Comparison of ENCODE assay signal across 8 mouse cellular contexts in genomic region chr14:32165278-32166061, GRCm38 (mm10). TPM values are rescaled to one million over a fixed set of nuclear protein-coding genes. Genes with fewer than 3 reads are reported as not detected.
DNase-seq lines count a peak whose midpoint lies in the region; ATAC-seq lines count a peak whose summit lies in the region.

No protein-coding gene starts in this region.

- H3K27me3 ChIP-seq in hindbrain, embryonic 11.5 days (ENCODE audit: control insufficient read depth, insufficient read depth, low read length), result no peaks in the 10 kb centered on the region

- ATAC-seq in frontal cortex, adult (ENCODE audit: low TSS enrichment), result peak; percentile 27; the same call in 1 of the 2 replicates
- ATAC-seq in hindbrain, embryonic 11.5 days (ENCODE audit: low FRiP score), result no peak

- H3K9me3 ChIP-seq in hindbrain, embryonic 11.5 days (ENCODE audit: control insufficient read depth, low read length), result no peaks in the 10 kb centered on the region

- H3K36me3 ChIP-seq in hindbrain, embryonic 11.5 days (ENCODE audit: control insufficient read depth, insufficient read depth, low read length), result no peaks in the 10 kb centered on the region

- H3K4me3 ChIP-seq in hindbrain, embryonic 11.5 days (ENCODE audit: low read depth, low read length), result peak overlapping the region; percentile 48

- H3K27ac ChIP-seq in hindbrain, embryonic 11.5 days (ENCODE audit: low read depth, low read length), result 0 out of 2 replicates have a peak overlapping the region, but pooled peaks have one; percentile 10

- 1% methylated on average over 42 of the region's 42 CpGs for WGBS in hindbrain, embryonic 11.5 days

- DNase-seq in Muller cell, postnatal 12 days (ENCODE audit: inconsistent ontology term), result peak; percentile 81
- DNase-seq in cerebellum, adult 9-10 months, result peak; percentile 89
- DNase-seq in hindbrain, embryonic 11.5 days (ENCODE audit: low spot score), result peak; percentile 74
- DNase-seq in layer of hippocampus, postnatal 25 days (ENCODE audit: extremely low spot score in 1 of 2, low spot score in 1 of 2), result peak; percentile 29 to 42
- peak; percentile 85 for DNase-seq in lung, postnatal 36 days
- peak; percentile 70 for DNase-seq in retina, embryonic 14.5 days (ENCODE audit: low spot score)
- DNase-seq in urinary bladder, adult 18-20 months (ENCODE audit: low spot score in 2 of 2), result peak; percentile 81 to 83

- H3K9ac ChIP-seq in hindbrain, embryonic 11.5 days (ENCODE audit: low read depth, low read length), result peak overlapping the region; percentile 59

- H3K4me1 ChIP-seq in hindbrain, embryonic 11.5 days (replicated peaks; ENCODE audit: control insufficient read depth, insufficient read depth, low read length), result peaks cover 6% of the 10 kb centered on the region; the same call in 1 of the 2 replicates

- peak overlapping the region; percentile 93 for H3K4me2 ChIP-seq in hindbrain, embryonic 11.5 days (replicated peaks; ENCODE audit: low read depth, low read length)

RNA-seq across cellular contexts. Expression of gene Ncoa4, which starts 5.8 kb away (rescaled TPM):
- 101 and 103 TPM in 2 replicates for polyA plus RNA-seq in hindbrain, embryonic 11.5 days (2014; fragmentation: Nextera tagmentation; extraction: Ambion mirVana)
- total RNA-seq in layer of hippocampus, postnatal 25 days (2021), result 100 to 1,000 TPM; 123 to 130 TPM

RNA-seq across cellular contexts. Expression of gene Msmb, which starts 23.6 kb away (rescaled TPM):
- not detected in 2 replicates for polyA plus RNA-seq in hindbrain, embryonic 11.5 days (2014; fragmentation: Nextera tagmentation; extraction: Ambion mirVana)
- not detected for total RNA-seq in layer of hippocampus, postnatal 25 days (2021)

RNA-seq across cellular contexts. Expression of gene Timm23, which starts 36.2 kb away (rescaled TPM):
- 257 and 276 TPM in 2 replicates for polyA plus RNA-seq in hindbrain, embryonic 11.5 days (2014; fragmentation: Nextera tagmentation; extraction: Ambion mirVana)
- 10 to 100 TPM; 76.2 to 79.4 TPM for total RNA-seq in layer of hippocampus, postnatal 25 days (2021)

RNA-seq across cellular contexts. Expression of gene Parg, which starts 36.3 kb away (rescaled TPM):
- 62.0 and 69.8 TPM in 2 replicates for polyA plus RNA-seq in hindbrain, embryonic 11.5 days (2014; fragmentation: Nextera tagmentation; extraction: Ambion mirVana)
- total RNA-seq in layer of hippocampus, postnatal 25 days (2021), result 10 to 100 TPM; 51.4 to 51.9 TPM

Comparison
In these comparisons a context has a peak if more than half of its experiments do, and no peak if none do; other contexts are left out.
1. DNase-seq: peak in every context shown above with its lines; median percentile 89 in cerebellum, adult 9-10 months; 85 in lung, postnatal 36 days; 82 in urinary bladder, adult 18-20 months; 81 in Muller cell, postnatal 12 days; 74 in hindbrain, embryonic 11.5 days; 70 in retina, embryonic 14.5 days; 36 in layer of hippocampus, postnatal 25 days.